Mouse (Mus musculus) liver, embryonic 12.5 days (tissue): Measurements from ENCODE around the gene Mecom. TPM values are rescaled to one million over a fixed set of nuclear protein-coding genes. Genes with fewer than 3 reads are reported as not detected.

Experiments used
- ATAC-seq: fragments of 200-750 bp; cut with Nextera tagmentation; 2 replicates; pipeline ENCODE4 v1.8.0; 2017; ENCODE audit warnings: moderate number of reproducible peaks, mild to moderate bottlenecking, moderate library complexity
- H3K27ac ChIP-seq: fragments of 300-500 bp; sonication (generic); 2 replicates; pipeline ENCODE4 v1.5.1; 2016; ENCODE audit warnings: mild to moderate bottlenecking
- H3K27me3 ChIP-seq: fragments of 300-500 bp; sonication (generic); replicated peaks from 2 replicates; pipeline ENCODE4 v1.6.1; 2016; ENCODE audit warnings: mild to moderate bottlenecking, moderate library complexity
- H3K36me3 ChIP-seq: fragments of 300-500 bp; sonication (generic); 2 replicates; pipeline ENCODE4 v1.6.1; 2016; ENCODE audit warnings: mild to moderate bottlenecking, moderate library complexity
- H3K4me1 ChIP-seq: fragments of 300-500 bp; sonication (generic); 2 replicates; pipeline ENCODE4 v1.6.1; 2016
- H3K4me2 ChIP-seq: fragments of 300-500 bp; sonication (generic); 2 replicates; pipeline ENCODE4 v1.6.1; 2016; ENCODE audit warnings: mild to moderate bottlenecking, moderate library complexity
- H3K4me3 ChIP-seq: fragments of 300-500 bp; sonication (generic); 2 replicates; pipeline ENCODE4 v1.5.1; 2016; ENCODE audit warnings: mild to moderate bottlenecking, moderate library complexity
- H3K9ac ChIP-seq: fragments of 300-500 bp; sonication (generic); 2 replicates; pipeline ENCODE4 v1.6.1; 2016; ENCODE audit warnings: mild to moderate bottlenecking, moderate library complexity
- H3K9me3 ChIP-seq: fragments of 300-500 bp; sonication (generic); replicated peaks from 2 replicates; pipeline ENCODE4 v1.6.1; 2016; ENCODE audit warnings: mild to moderate bottlenecking, moderate library complexity
- WGBS: fragments of 180-500 bp; shearing (Covaris S2); methylation state at CpG from one replicate; pipeline ENCODE4 v1.1.7; 2016; ENCODE audit not compliant: insufficient replicate concordance; 5-methylcytosine and 5-hydroxymethylcytosine counted together
- polyA plus RNA-seq: library from polyadenylated mRNA; unstranded; fragments of >200 nt; fragmentation: Nextera tagmentation; extraction: Ambion mirVana; gene quantifications from 2 replicates; pipeline ENCODE4 v1.2.1, GENCODE M21; 2016

The Mecom gene
- polyA plus RNA-seq, 1 experiment from 2014 or later = 1.8 TPM

DNA sequence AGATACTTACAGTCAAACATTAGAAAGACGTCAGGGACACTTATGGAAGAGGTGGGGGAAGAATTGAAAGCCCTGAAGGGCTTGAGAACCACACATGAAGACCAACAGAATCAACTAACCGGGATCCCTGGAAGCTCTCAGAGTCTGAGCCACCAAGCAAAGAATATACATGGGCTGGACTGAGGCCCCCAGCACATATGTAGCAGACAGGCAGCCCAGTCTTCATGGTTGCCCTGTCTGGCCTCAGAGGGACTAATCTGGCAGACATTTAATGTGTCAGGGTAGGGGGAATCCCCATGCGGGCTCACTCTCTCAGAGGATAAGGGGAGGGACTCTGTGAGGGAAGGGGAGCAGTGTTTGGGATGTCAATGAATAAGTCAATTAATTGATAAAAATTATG lies 584.4 kb downstream of the Mecom start:
- Histone ChIP-seq H3K9ac (no peak overlapping the region), H3K27ac (no peak overlapping the region), H3K36me3 (no peaks in the 10 kb centered on the region), H3K4me3 (no peak overlapping the region), H3K4me1 (no peaks in the 10 kb centered on the region), H3K27me3 (no peaks in the 10 kb centered on the region), H3K4me2 (no peak overlapping the region), H3K9me3 (no peaks in the 10 kb centered on the region)
- whole genome bisulfite sequencing = 55% methylated on average over 3 of the region's 3 CpGs
- ATAC-seq = no peak

DNA sequence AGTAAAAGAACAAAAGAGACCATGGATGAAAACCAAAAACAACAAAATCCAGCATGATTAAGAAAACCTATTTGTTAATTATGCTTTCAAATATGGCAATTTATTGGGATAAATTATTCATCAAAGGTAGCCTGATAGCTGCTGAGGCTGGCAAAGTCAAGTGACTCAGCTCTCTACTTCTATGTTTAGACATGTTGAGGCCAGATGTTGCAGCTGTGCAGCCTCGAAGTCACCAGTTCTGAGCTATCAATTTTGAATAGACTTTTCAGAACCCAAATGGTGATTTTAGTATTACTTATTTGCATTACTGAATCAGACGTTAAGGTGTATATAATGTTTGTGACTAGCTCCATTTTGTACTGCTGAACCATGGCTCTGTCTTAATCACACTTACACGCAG lies 588.8 kb downstream of the Mecom start:
- H3K9me3 ChIP-seq = no peaks in the 10 kb centered on the region
- WGBS = 65% methylated on average over 3 of the region's 3 CpGs
- no peak for ATAC-seq
- no peak overlapping the region for H3K4me2 ChIP-seq
- H3K27me3 ChIP-seq = no peaks in the 10 kb centered on the region
- no peak overlapping the region for H3K27ac ChIP-seq
- H3K4me1 ChIP-seq = no peaks in the 10 kb centered on the region
- no peak overlapping the region for H3K4me3 ChIP-seq
- H3K36me3 ChIP-seq = no peaks in the 10 kb centered on the region
- H3K9ac ChIP-seq = no peak overlapping the region

DNA sequence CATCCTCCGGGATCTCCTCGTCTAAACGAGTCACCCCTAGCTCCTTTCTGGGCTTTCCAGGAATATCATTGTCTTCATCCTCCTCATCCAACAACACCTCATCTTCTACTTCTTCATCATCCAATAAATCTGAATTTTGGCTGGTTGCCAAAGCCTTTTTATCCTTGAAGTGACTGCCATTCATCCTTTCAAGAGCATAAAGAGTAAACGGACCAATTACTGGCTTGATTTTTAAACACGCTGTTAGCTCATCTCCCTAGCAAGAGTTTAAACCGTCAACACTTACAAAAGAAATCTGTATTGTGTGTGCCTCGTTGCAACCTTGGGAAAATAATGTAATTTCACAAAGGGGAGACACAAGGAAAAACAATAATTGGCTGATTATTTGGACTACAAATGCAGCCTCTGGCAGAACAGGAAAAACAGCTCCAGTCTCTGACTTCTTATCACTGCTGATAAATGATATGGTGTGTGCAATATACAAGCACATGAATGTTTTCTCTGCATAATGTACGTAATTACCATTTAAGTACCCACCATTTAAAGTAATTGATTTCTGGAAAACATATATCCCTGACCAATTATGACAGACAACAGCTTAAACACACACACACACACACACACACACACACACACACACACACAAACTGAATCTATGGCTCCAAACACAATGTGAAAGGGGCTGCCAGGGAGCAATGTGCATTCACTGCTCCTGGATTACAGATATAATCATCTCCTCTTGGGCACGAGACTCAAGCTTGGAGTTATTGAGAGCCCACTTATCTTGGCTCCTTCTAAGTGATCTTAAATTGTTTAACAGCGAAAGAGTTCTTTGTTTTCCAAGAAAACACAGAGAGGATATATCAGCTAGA lies 590.2 kb downstream of the Mecom start:
- H3K27me3 ChIP-seq = no peaks in the 10 kb centered on the region
- WGBS = 70% methylated on average over 10 of the region's 10 CpGs
- H3K36me3 ChIP-seq = no peaks in the 10 kb centered on the region
- H3K9ac ChIP-seq = no peak overlapping the region
- H3K4me1 ChIP-seq = no peaks in the 10 kb centered on the region
- H3K4me3 ChIP-seq = no peak overlapping the region
- H3K27ac ChIP-seq = no peak overlapping the region
- no peak for ATAC-seq
- H3K4me2 ChIP-seq = no peak overlapping the region
- H3K9me3 ChIP-seq = no peaks in the 10 kb centered on the region

DNA sequence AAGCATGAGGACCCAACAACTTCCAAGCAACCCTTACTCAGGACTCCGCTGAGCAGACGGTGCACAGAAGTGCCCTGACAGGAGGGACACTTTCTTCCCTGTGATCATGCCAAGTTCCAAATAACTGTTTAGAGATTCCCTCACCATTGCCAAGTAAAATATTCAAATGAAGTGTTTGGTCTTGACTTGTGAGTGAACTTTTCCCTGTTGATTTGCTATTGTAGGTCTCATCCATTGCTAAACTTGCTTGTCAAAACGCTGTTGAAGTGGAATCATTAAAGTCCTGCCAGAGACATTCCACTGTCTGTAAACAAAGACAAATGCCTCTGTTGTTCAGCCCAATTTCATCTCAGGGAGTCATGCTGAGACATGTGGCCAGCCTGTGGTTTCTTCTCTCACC lies 594.5 kb downstream of the Mecom start:
- H3K36me3 ChIP-seq = no peaks in the 10 kb centered on the region
- H3K4me1 ChIP-seq = no peaks in the 10 kb centered on the region
- no peak overlapping the region for H3K4me2 ChIP-seq
- no peak overlapping the region for H3K9ac ChIP-seq
- H3K27ac ChIP-seq = no peak overlapping the region
- no peaks in the 10 kb centered on the region for H3K9me3 ChIP-seq
- H3K27me3 ChIP-seq = no peaks in the 10 kb centered on the region
- no peak overlapping the region for H3K4me3 ChIP-seq
- no peak for ATAC-seq
- WGBS = 63% methylated on average over 3 of the region's 3 CpGs

DNA sequence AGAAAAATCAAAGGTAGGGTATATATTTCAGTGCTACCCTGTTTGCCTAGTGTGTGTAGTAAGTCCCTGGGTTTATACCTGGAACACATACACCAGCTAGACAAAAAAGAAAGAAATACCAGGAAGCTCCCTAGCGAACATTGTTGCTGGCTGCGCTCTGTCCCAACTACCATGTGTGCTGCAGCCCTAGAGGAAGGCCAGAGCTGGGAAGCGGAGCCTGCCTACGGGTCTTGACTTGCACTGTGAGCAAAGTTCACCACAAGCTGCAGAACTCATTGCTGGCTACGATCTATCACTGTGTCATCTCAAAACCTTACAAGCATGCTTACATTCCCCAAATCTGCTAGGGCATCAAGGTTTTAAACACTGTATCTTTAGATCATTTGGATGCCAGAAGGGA lies 597.0 kb downstream of the Mecom start:
- no peak overlapping the region for H3K9ac ChIP-seq
- no peak overlapping the region for H3K27ac ChIP-seq
- no peaks in the 10 kb centered on the region for H3K27me3 ChIP-seq
- H3K9me3 ChIP-seq = no peaks in the 10 kb centered on the region
- H3K4me3 ChIP-seq = no peak overlapping the region
- H3K36me3 ChIP-seq = no peaks in the 10 kb centered on the region
- no peak for ATAC-seq
- H3K4me1 ChIP-seq = no peaks in the 10 kb centered on the region
- 64% methylated on average over 5 of the region's 5 CpGs for WGBS
- no peak overlapping the region for H3K4me2 ChIP-seq

DNA sequence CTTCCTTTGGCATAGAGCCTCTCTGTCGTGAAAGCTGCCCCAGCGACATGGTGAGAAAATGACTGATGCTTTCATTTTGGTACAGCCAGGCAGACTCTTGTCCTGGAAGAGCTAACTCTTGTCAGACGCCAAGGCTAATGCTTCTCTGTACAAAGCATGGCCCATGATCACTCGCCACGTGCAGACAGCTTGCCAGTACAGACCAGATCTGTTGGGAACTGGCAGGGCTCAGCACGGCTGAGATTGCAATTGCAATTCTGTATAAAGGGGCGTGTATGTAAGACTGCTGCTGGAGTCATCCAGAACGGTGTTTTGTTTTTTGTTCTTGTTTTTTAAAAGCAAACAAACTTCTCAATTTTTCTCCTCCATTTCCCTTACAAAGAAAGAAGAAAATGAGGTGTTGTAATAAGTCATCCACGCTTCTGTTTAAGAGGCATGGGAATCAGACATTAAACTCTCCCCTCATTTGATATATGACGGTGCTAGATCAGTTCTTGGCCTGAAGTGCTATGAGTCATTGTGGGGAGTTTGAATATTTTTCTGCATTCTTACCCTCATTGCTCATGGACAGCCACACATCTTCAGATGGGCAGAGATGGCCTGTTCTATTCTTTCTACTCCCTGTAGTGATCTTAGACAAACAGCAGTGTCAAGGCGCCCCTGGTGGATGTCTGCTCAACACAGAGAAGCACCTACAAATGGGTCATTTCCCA lies 644.1 kb downstream of the Mecom start:
- Histone ChIP-seq H3K4me3 (no peak overlapping the region), H3K27me3 (no peaks in the 10 kb centered on the region), H3K4me1 (no peaks in the 10 kb centered on the region), H3K9ac (no peak overlapping the region), H3K4me2 (no peak overlapping the region), H3K9me3 (no peaks in the 10 kb centered on the region), H3K27ac (no peak overlapping the region), H3K36me3 (no peaks in the 10 kb centered on the region)
- 61% methylated on average over 11 of the region's 11 CpGs for WGBS
- ATAC-seq = no peak

Other genes with a start within 250 kb of the Mecom start
- gene Actrt3, start 51.9 kb upstream of the Mecom start, polyA plus RNA-seq = not detected in 2 replicates
- gene Mynn, start 54.1 kb upstream of the Mecom start, polyA plus RNA-seq = 15.8 and 17.2 TPM in 2 replicates
- not detected in 2 replicates for gene Lrriq4, start 96.5 kb upstream of the Mecom start, polyA plus RNA-seq
- 0.13 and 0.38 TPM in 2 replicates for gene Lrrc34, start 99.9 kb upstream of the Mecom start, polyA plus RNA-seq
- not detected in 2 replicates for gene Lrrc31, start 151.8 kb upstream of the Mecom start, polyA plus RNA-seq
- gene Samd7, start 198.3 kb upstream of the Mecom start, polyA plus RNA-seq = 0.05 TPM in 1 of 2 replicates, not detected in the other
- gene Sec62, start 244.9 kb upstream of the Mecom start, polyA plus RNA-seq = 60.5 and 65.5 TPM in 2 replicates